Mouse (Mus musculus) neutrophil, adult 65 days (primary cell): Measurements from ENCODE around the gene Mapk12. TPM values are rescaled to one million over a fixed set of nuclear protein-coding genes. Genes with fewer than 3 reads are reported as not detected.

Experiments used
- total RNA-seq: library from RNA; stranded (reverse); gene quantifications from 2 replicates; pipeline ENCODE4 v1.2.4, GENCODE M21; 2023

Mapk12 gene
- 0.95 TPM in 1 of 2 replicates, not detected in the other for total RNA-seq

GRCm38 (mm10) chr15:89140659-89141252 is at the start of gene Mapk12:
Gene Mapk12 (minus strand): TSS chr15:89140703.

GRCm38 (mm10) chr15:89180571-89181229 is 40.2 kb upstream of the Mapk12 start, which contains the start of gene Plxnb2:
Gene Plxnb2 (minus strand): TSS chr15:89180788.

GRCm38 (mm10) chr15:89149271-89150040 is 9.0 kb upstream of the Mapk12 start, which contains the start of gene Mapk11:
Gene Mapk11 (minus strand): TSS chr15:89149628.

GRCm38 (mm10) chr15:89128382-89129350 is 11.8 kb downstream of the Mapk12 start, which contains the start of gene Hdac10:
Gene Hdac10 (minus strand): TSS chr15:89128700.

GRCm38 (mm10) chr15:89122649-89123366 is 17.7 kb downstream of the Mapk12 start, which contains the start of gene Tubgcp6:
Gene Tubgcp6 (minus strand): TSS chr15:89123112.

GRCm38 (mm10) chr15:89088607-89089247 is 51.8 kb downstream of the Mapk12 start, which contains the start of gene Selenoo:
Gene Selenoo (plus strand): TSS chr15:89089084.

Other genes with a start within 250 kb of the Mapk12 start
- gene Ttll8, start 186.3 kb downstream of the Mapk12 start, total RNA-seq: not detected in 2 replicates
- gene Mlc1, start 161.7 kb downstream of the Mapk12 start, total RNA-seq: not detected in 2 replicates
- gene Mov10l1, start 157.8 kb downstream of the Mapk12 start, total RNA-seq: not detected in 2 replicates
- not detected in 2 replicates for gene Panx2, start 81.0 kb downstream of the Mapk12 start, total RNA-seq
- 41.2 and 61.2 TPM in 2 replicates for gene Trabd, start 65.6 kb downstream of the Mapk12 start, total RNA-seq
- 17.9 and 19.1 TPM in 2 replicates for gene Selenoo, start 51.6 kb downstream of the Mapk12 start, total RNA-seq
- gene Tubgcp6, start 17.6 kb downstream of the Mapk12 start, total RNA-seq: 18.3 and 20.1 TPM in 2 replicates
- 6.7 and 8.6 TPM in 2 replicates for gene Hdac10, start 12.0 kb downstream of the Mapk12 start, total RNA-seq
- 0.32 TPM in 1 of 2 replicates, not detected in the other for gene Mapk11, start 8.9 kb upstream of the Mapk12 start, total RNA-seq
- 47.8 and 51.8 TPM in 2 replicates for gene Plxnb2, start 40.1 kb upstream of the Mapk12 start, total RNA-seq
- gene Dennd6b, start 55.8 kb upstream of the Mapk12 start, total RNA-seq: 1.6 and 2.4 TPM in 2 replicates
- 23.7 and 23.8 TPM in 2 replicates for gene Ppp6r2, start 70.8 kb upstream of the Mapk12 start, total RNA-seq
- gene Sbf1, start 174.6 kb upstream of the Mapk12 start, total RNA-seq: 106 and 168 TPM in 2 replicates
- gene Adm2, start 182.0 kb upstream of the Mapk12 start, total RNA-seq: not detected in 2 replicates
- gene Miox, start 193.7 kb upstream of the Mapk12 start, total RNA-seq: not detected in 2 replicates
- 25.7 and 31.6 TPM in 2 replicates for gene Lmf2, start 215.0 kb upstream of the Mapk12 start, total RNA-seq
- gene Ncaph2, start 215.0 kb upstream of the Mapk12 start, total RNA-seq: 72.6 and 116 TPM in 2 replicates
- gene Sco2, start 233.1 kb upstream of the Mapk12 start, total RNA-seq: 5.7 TPM in 2 replicates
- 0.25 TPM in 1 of 2 replicates, not detected in the other for gene Tymp, start 236.3 kb upstream of the Mapk12 start, total RNA-seq
- not detected in 2 replicates for gene Odf3b, start 238.6 kb upstream of the Mapk12 start, total RNA-seq
- gene Klhdc7b, start 244.2 kb upstream of the Mapk12 start, total RNA-seq: not detected in 2 replicates